Mouse (Mus musculus): Measurements from ENCODE around the gene Ambra1.

The Ambra1 gene

GRCm38 (mm10) chr2:91922586-91923414 lies 192.9 kb downstream of the Ambra1 start:
- DNase-seq, result no peak

DNA sequence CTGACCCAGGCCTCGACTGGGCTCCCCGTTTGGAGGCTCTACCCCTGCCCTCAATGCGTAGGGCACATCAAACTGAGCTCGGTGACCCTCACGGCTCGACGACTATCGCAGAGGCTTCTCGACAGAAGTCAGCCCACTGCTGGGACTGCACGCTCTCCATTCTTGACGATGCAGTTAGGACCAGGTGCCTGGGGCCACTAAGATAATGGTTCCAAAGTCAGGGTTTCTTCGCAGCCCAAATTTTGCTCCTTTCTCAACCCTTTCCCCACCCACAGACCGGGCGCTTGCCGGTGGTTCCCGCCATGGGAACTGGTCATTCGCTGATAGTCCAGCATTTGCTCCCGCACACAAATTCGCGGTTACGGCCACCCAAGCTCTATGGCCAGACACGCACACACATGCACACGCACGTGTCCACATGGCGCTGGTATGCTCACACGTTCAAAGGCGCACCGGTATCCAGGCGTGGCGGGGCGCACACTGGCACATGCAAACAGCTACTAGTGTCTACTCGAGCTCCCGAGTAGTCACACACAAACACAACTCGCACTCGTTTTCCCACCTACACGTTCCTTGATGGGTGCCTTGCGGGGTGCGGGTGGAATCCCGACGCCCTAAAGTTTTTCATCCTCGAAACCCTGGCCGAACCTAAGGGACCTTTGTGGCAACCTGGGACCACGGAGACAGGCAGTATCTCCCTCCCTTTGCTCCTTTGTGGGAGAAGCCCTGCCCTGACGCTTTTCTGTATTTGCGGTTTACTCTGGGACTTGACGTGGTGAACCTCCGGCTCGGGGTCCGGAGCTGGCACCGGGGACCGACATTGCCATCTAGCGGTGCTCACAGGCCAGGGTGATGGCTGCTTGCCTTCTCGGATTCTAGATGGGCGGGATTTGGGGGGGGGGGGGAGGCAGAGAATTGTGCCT lies 193.7 kb downstream of the Ambra1 start:
- DNase-seq, result no peak

DNA sequence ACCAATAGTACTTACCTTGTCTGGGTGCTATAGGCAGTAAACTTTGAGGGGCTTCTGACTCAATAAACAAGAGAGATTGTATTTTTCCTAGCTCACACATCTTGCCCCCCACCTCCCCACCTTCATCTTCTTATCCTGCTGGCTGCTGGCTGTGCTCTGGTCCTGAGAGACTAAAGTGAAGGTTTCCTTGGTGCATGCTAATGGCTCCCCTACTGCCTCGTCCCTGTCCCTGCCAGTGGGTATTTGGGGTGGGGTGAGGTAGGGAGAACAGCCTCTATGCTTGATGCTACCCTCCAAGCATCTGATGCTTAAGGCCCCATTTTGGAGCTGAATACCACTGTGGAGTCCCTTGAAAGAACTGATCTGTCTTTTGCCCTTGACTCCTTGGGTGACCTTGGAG lies 194.8 kb downstream of the Ambra1 start:
- no peak for DNase-seq

DNA sequence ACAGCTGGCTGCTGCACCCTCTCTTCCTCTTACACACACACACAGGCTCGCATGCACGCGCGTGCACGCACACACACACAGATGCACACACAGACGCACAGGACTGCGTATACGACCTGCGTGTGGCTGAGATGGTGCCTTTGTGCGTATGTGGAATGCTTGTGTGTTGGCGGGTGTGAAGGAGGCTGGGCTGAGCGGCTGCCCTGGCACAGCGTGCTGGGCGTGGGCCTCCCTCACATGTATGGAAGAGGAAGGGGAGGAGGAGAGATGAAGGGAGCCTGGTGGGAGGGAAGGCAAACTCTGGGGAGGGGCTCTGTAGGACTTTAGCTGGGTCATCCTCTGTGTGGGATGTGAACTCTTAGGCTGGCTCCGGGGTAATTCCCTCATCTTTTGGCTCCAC lies 195.5 kb downstream of the Ambra1 start:
- no peak for DNase-seq

DNA sequence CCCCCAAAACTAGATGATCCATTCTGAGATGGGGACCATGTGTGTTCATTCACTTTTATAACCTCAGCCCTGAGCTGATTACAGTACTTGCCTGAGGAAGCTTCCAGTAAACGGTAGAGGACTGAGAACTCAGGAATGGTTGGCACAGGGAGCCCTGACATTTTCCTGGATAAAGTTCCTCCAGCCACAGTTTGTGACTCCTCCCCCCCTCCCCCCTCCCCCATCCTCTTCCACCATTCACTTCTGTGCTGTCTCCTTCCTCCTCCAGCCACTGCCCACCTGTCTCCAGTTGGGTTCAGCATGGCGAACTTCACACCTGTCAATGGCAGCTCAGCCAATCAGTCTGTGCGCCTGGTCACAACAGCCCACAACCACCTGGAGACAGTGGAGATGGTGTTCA lies 197.0 kb downstream of the Ambra1 start, which contains the start of gene Chrm4:
Gene Chrm4, plus strand, starts transcription at position 301 of the 400 bp plus-strand sequence.
- no peak for DNase-seq

DNA sequence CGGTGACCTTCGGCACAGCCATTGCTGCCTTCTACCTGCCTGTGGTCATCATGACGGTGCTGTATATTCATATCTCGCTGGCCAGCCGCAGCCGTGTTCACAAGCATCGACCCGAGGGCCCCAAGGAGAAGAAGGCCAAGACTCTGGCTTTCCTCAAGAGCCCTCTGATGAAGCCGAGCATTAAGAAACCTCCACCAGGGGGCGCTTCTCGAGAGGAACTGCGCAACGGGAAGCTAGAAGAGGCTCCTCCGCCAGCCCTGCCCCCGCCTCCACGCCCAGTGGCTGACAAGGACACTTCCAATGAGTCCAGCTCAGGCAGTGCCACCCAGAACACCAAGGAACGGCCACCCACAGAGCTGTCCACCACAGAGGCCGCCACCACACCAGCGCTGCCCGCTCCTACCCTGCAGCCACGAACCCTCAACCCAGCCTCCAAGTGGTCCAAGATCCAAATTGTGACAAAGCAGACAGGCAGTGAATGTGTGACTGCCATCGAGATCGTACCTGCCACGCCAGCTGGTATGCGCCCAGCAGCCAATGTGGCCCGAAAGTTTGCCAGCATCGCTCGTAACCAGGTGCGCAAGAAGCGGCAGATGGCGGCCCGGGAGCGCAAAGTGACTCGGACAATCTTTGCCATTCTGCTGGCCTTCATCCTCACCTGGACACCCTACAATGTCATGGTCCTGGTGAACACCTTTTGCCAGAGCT lies 198.0 kb downstream of the Ambra1 start:
- peak in 1 of 2 experiments; percentile 55 for DNase-seq

GRCm38 (mm10) chr2:91928534-91929350 lies 198.8 kb downstream of the Ambra1 start:
- DNase-seq, result no peak

GRCm38 (mm10) chr2:91929455-91929854 lies 199.5 kb downstream of the Ambra1 start:
- DNase-seq, result no peak

DNA sequence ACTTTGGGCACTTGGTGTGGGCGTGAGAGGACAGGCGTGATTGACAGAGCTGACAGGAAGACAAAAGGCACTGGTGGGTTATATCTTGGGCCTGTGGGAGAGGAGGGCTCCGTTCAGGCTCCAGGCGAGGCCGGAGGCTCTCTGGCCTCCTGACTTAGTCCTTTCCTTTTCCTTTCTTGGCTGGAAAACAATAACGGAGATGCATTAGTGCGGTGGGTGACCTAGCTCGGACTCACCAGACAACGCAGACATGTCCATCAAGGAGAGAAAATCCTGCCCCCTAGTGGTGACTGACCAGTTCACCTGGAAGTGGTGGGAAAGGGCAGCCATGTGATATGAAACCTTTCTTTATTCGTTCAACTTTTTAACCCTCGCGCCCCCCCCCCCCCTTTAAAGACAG lies 200.0 kb downstream of the Ambra1 start:
- no peak for DNase-seq

DNA sequence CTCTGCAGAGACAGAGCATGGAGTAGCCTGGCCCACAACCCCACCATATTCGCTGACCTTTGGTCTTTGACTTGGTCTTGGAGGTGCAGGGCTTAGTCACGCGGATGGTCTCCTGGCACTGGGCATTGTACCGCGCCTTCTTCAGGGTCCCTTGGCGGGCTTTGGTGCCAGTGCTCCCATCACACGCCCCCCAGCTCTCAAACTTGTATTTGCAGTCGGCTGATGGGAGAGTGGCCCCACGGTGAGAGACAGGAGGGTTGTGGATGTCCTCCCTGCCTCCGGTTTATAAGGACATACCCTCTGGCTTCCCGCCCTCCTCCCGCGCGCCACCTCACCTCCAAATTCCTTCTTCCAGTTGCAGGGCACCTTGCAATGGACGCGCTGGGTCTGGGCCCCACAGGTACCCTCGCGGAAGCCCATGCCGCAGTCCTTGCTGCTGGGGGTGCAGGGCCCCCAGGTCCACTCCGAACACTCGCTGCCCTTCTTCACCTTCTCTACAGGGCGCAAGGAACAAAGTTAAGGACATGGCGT lies 200.9 kb downstream of the Ambra1 start:
- no peak for DNase-seq

DNA sequence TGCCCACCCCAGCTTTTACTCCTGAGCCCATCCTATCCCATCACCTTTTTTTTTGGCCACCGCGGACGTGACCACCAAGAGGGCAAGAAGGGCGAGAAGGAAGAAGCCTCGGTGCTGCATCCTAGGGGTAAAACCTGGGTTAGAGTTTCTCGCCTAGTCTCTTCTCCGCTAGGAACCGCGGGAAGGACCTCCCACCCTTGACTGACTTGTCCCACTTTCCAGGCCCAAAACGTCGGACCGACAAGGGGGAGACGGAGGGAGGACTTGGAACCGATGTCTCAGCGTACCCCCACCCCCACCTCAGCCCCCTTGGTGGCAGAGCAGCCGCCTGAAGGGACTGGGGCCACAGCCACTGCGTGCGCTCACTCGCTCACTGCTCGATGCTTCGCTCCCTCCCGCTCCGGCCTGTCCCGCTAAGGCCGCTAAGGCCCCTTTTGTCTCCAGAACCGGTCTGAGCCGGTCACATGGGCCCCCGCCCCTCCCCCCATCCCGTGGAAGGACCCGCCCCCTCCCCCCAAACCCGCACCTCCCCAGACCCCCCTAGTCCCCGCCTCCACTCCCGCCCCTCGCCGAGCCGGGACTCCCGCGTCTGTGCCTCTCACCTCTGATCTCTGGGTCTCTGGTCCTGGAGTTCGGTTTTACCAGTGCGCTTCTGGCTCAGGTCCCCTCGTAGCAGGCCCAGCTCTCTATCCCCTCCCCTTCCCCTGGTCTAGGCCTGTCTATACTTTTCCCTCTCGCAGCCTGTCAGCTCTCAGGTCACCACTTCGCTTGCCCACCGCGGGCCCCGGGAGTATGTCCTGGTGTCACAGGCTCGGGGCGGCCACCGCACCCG lies 201.6 kb downstream of the Ambra1 start:
- no peak for DNase-seq

- no peak for DNase-seq
These were observed 202.3 kb downstream of the Ambra1 start, which contains the start of gene Mdk for GRCm38 (mm10) chr2:91932160-91932711. TSS of gene Mdk (minus strand) at chr2:91932297.

- no peak for DNase-seq
These were observed 202.9 kb downstream of the Ambra1 start for GRCm38 (mm10) chr2:91932737-91933350.

DNA sequence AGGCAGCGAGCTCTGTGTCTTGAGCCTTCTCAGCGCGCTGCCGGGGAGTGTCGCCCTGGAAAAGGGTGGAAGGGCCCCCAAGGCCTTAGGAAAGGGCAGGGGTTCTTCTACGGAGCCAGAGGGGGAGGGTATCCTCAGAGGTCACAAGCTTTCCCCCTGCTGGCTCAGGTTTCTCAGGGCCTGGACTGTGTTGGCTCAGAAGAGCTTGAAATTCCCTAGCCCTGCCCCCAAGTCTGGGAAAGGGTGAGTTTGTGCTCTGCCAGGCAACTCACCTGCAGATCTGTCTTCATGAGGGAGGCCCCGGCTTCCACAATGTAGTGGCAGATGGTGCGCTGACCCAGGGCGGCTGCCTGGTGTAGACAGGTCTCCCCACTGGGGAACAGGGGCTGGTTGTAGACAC lies 203.5 kb downstream of the Ambra1 start:
- no peak for DNase-seq

GRCm38 (mm10) chr2:91934016-91934415 lies 204.1 kb downstream of the Ambra1 start:
- DNase-seq, result no peak

DNA sequence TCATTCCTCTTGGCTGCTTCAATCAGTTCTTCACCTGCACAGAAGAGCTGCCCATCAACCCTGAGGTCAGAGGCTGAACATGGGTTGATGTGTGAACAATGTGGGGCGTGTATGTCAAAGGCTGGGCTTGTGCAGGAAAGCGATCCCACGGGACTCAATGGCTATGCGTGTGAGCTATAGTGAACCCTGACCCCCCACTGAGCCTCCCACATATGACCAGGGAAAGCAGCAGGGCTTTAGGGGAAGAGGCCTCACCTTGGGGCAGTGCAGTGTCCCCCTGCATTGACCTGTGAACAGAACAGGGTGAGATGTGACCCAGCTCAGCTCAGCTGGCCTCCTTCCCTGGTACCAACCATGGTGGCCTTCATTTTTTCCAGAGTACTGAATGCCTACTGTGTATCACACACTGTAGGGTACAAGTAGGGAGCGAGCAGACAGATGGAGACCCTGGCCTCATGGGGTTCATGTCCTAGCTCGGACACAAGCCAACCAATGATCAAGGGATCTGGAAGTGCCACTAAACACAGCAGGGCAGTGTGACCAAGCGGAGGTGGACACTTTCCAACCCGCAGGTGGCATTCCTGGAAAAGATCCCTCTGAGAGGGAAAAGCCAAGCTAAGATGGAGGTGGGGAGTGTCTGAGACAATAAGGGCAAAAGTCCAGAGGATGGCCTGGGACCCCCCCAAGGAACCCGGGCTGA lies 205.0 kb downstream of the Ambra1 start:
- DNase-seq, result no peak

GRCm38 (mm10) chr2:91936154-91936553 lies 206.2 kb downstream of the Ambra1 start:
- no peak for DNase-seq

GRCm38 (mm10) chr2:91939303-91939935 lies 209.5 kb downstream of the Ambra1 start:
- no peak for DNase-seq

GRCm38 (mm10) chr2:91942356-91942755 lies 212.4 kb downstream of the Ambra1 start:
- DNase-seq, result no peak
